Mouse (Mus musculus) embryonic fibroblast, embryonic 13.5 days (primary cell): ENCODE data around the gene Rbm20.

Experiments
- CTCF ChIP-seq: IDR thresholded peaks from 2 replicates; pipeline ENCODE4 v1.5.1; 2011; ENCODE audit warnings: mild to moderate bottlenecking, control low read depth, low read length, moderate library complexity, borderline replicate concordance; ENCODE audit not compliant: insufficient read depth
- POLR2A ChIP-seq: IDR thresholded peaks from 2 replicates; pipeline ENCODE4 v1.6.1; 2011; ENCODE audit warnings: low read depth, mild to moderate bottlenecking, control low read depth, low read length, moderate library complexity

DNA sequence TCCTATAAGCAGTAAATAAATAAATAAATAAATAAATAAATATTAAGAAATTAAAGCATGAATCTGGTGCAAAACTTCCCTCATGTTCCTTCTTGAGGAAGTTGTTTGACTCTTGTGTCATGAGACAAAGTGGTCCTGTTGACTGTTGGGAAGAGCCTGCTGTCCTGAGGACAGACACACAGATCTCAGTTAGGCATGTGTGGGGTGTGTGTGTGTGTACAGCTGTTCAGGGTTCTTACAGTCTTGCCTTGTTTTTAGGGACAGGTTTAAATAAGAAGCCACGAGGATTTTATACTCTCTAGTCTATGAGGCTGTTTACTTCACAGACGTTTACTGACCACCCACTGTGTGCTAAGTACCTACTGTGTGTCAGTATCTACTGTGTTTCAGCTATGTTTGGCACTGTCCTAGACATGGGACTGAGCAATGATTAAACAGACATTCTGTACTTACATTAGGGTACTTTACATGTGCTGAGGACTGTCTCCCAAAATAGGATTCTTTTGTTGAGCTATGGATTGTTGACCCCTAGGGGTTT lies 81.8 kb downstream of the Rbm20 start:
- TF ChIP-seq POLR2A (no peak), CTCF (no peak)
